Mouse (Mus musculus): ENCODE measurements around the gene Armc8.

Armc8 gene

DNA sequence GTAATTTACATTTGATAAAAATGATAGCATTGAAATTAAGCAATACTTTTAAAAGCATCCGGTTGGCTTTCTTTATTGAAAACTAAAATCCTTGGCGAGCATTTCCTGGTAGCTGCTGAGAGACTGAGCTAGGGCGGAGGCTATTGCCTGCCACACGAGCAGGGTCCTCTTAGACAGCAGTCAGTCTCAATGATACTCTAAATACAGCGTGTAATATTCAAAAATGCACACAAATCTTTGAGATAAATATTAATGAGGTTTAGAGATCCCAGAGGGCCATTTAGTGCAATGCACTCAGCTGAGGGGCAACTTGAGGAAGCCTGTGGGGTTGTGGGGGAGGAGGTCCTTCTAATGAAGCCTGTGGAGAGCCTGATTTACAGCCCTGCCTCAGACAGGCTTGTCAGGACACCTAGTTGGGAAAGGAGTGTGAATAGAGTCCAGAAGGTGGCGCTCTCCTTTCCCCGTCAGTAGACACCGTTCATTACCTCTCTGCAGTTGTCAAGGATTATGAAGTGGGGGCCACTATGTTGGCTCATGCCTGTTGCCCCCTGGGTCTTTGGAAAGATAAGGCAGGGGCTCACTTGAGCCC, 124.0 kb downstream of the Armc8 start:
- DNase-seq: no peak

DNA sequence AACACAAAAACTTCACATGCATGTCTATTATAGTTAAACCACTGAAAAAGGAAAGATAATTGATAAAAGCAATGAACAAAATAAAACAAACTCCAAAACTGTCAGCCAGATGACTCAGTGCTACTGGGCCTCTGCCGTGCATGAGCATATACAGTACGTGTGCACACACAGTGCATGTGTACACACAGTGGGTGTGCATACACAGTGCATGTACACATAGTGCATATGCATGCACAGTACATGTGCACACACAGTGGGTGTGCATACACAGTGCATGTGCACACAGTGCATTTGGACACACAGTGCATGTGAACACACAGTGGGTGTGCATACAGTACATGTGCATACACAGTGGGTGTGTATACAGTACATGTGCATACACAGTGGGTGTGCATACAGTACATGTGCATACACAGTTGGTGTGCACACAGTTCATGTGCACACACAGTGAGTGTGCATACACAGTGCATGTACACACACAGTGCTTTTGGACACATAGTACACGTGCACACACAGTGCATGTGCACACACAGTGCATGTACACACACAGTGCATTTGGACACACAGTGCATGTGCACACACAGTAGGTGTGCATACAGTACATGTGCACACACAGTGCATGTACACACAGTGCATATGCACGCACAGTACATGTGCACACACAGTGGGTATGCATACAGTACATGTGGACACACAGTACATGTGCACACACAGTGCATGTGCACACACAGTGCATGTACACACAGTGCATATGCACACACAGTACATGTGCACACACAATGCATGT, 126.9 kb downstream of the Armc8 start:
- no peak for DNase-seq

DNA sequence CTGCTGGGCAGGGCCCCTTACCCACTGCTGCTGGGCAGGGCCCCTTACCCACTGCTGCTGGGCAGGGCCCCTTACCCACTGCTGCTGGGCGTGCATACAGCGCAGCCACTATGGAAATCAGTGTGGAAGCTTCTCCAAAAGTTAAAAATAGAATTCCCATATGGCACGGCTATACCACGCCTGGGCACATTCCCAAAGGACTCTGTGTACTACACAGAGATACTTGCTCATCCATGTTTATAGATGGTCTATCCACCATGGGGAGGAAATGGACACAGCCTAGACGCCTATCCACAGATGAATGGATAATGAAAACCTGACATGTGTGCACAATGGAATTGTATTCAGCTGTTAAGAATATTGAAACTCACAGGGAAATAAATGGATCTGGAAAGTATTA, 127.8 kb downstream of the Armc8 start:
- no peak for DNase-seq

DNA sequence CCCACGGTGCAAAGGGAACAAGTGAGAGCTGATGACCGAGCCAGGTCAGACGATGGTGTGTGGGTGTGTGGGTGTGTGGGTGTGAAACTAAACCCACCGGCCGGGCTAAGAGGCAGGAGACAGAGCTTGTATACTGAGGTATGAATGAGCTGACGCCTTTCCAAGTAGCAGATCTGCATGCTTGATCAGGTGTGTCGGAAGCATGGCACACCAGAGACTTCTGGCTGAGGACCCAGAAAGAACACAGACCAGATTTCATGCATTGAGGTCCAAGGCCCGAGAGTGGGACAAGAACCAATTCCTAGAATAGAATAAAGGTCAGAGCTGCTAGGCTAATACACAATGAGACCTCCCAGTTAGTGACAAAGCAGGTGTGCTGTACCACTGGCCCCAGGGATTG, 129.6 kb downstream of the Armc8 start:
- DNase-seq: no peak

DNA sequence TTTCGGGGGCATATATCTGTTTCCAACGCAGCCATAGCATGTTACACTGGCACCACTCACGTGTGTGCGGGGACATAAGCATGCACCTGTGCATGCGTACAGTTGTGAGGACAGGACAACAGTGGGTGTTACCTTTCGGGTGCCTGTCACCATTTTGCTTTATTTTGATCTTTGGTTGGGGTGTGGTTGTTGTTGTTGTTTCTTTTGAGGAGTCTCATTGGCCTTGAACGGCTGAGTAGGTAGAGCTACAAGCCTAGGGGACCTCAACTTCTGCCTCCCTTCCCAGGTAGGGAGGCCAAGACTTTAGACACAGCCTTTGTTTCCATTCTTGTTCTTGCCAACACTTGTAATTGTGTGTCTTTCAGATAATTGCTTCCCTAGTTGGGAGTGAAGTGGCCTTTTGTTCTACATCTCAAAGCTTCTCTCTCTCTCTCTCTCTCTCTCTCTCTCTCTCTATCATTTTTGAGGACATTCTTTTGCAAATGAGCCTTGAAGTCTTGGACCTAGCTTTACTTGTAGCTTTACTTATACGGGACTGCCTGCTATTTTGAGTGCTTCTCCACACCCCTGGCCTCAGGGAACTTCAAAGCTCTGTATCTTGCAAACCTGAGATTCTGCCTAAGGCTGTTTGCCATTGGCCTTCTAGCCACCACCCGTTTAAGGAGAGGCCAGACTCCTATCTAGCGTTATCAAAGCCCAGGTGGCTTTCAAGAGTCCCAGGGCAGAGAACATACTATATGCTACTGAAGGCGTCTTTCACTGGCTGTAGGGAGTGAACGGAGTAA, 130.7 kb downstream of the Armc8 start:
- DNase-seq: no peak

DNA sequence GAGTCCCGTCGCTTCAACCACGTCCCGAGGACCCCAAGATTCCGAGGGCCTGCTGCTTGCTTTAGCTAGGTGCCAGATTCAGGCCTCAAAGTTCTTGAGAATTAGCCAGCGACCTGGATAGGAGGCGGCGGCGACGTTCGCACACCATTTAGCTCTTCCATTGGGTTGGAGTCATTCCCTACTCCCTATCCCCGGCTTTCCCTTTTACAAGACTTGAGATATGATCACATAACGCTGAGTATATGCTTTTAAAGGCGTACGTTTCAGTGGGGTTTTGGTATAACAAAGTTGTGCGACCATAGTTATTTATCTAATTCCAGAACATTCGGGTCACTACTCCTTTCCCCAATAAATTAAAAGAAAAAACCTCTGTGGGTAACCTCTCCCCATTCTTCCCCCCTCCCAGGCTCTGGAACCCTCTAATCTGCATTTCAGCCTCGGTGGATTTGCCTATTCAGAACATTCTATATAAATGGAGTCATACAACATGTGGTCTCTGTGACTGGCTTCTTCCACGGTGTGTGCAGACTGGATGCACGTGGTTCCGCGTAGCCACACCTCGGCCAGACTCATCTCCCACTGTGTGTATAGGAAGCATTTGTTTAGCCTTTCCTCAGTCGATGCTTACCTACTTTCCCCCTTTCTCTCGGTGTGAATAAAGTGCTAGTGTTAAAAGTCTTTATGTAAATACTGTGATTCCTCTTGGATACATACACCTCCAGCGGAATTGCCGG, 131.5 kb downstream of the Armc8 start, which contains the start of gene Mras:
Gene Mras (minus strand): TSS at position 351 of the 734 bp plus-strand sequence.
- no peak for DNase-seq

DNA sequence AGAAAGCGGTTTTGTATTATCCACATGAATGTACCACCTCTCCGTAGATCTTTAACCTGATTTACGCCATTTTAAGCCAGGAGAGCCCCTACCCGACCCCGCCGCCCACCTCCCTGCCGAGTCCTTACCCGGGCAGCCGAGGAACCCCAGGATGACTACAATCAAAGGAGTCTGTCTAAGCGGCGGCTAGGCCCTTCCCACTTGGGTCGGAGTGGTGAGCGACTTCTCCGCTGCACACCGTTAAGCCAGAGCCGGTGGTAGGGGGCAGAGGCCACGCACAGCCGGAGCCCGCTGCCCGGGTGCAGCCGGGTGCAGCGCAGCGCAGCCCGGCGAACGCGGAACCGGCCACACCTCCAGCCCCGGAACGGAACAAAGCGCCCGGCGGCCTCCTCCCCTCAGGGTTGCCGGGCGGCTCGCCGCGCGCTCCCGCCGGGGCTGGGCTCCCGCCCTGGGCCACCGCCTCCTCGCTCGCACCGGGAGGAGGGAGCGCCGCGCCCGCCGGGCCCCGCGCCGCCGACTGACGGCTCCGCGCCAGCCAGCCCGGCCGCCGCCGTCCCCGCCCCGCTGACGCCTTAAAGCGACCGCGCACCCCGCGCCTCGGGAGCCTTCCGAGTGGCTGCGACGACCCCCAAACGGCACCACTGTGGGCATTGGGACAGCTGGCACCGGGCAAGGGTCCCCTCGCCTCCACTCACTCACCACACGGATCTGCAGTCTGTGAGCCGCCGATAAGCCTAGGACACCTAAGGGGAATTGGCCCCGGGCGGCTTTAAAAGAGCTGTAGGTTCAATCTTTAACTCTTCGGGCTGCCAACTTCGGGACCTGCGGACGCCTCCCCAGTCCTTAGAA, 132.3 kb downstream of the Armc8 start:
- peak; percentile 62 for DNase-seq

DNA sequence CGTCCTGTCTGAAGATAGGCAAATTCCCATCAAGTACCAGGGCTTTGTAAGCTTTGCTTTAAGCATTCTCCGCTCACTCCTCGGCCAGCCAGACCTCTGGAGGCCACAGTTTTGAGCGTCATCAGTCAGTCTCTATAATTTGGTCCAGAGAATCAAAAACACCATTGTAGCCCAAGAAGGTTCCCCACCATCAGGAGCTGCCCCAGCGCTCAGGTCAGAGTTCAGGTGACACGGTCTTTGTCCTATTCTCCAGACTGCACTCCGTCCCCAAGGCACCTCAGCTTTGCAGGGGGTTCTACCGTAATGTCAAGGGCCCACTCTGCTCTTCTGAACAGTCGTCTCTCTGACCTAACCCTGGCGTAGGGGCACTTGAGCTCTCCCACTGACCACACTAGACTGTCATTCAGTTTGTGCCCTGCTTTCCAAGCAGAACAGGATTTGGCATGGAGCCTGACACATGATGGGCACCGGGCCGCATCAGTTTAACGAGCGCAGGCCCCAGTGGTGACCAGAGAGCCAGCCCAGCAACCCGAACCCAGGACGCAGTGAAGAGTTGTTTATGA, 133.0 kb downstream of the Armc8 start:
- no peak for DNase-seq

DNA sequence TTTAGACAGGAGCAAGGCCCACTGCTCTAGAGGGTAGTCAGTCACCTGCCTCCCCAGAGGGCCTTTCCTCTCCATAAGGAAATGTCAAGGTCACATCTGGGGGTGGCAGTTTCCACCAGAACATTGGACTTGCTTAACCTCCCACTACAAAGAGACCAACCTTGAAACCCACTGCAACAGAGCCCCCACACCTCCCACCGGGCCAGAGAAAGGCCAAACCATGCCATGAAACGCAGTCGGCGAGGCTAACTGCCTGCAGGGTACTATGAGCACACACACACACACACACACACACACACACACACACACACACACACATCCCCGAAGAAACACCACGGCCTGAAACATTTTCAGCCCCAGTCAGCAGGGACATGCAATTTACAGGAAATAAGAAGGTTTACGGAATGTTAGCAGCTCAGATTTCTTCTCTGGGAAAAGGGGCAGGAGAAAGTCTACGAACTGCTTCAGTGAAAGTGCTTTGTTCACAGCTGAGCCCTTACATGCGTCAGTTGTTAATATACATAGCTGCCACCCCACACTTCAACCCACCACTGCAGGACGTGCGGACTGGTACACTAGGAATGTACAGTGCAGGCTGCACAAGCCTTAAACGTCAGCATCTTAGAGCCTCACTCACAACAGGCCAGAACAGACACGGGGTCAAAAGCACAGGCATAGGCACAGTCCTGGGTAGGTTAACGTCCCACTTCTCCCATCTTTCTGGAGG, 133.6 kb downstream of the Armc8 start:
- no peak for DNase-seq

DNA sequence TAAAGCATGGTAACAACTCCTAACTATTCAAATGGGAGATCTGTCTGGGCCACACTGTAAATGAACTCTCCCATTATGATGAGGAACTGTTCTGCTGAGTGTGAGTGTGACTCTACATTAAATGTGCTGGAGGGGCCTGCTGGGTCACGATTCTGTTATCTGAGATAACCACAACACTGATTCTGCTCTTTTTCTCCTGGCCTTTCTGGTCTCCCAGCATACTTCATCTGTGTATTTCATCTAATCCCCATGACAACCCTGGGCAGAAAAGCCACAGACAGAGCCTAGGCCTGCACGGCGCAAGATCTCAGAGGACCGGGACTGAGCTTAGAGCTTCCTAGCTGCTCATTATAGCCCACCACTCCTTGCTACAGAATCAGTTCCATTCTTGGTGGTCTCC, 136.2 kb downstream of the Armc8 start:
- DNase-seq: peak; percentile 14

DNA sequence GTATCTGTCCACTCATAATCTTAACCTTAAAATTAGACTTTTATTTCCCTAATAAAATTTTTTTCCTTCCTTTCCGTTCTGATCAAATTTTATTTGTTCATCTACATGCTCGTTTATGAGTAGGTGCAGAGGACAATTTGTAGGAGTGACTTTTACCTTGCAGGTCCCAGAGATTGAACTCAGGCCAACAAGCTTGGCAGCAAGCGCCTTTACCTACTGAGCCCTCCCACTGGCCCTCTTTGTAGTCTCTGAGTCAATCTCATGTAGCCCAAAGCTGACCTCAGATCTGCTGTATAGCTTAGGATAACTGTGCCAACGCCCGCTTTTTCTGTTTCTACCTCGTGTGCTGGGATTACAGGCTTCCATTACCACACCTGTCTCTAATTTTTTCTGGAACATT, 136.7 kb downstream of the Armc8 start:
- no peak for DNase-seq

DNA sequence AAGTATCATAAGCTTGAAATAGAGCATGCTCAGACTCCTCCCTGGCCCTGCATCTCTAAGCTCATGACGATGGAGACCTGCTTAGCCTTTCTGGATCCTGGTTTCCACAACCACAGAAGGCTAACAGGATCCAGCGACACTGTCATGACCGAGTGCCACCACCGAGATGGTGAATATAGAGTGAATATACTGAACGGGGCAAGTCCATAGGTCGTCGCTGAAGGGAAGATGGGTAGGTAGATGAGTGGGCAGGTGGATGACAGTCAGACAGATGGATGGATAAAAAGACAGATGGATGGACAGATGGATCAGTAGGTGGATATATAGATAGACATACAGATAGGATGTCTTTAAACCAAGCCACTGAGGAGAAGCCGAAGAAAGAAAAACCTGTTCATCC, 137.4 kb downstream of the Armc8 start:
- DNase-seq: no peak

DNA sequence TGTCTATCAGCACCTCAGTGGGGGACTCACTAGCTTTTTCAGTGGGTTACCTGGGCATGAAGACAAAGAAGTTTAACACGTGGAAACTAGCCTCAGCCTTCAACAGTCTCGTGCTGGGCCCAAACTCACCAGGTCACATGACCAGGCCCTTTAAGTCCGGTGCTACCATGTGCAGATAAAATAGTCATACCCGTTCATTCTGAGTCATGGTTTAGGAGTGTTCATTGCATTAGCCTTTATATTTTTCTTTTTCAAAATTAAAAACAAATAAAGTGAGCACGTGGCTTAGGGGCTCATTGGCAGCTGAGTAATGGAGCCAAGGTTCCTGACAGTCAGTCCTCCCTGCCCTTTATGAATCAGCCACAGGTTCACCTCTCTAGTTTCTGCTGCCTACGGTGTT, 137.9 kb downstream of the Armc8 start:
- DNase-seq: no peak

DNA sequence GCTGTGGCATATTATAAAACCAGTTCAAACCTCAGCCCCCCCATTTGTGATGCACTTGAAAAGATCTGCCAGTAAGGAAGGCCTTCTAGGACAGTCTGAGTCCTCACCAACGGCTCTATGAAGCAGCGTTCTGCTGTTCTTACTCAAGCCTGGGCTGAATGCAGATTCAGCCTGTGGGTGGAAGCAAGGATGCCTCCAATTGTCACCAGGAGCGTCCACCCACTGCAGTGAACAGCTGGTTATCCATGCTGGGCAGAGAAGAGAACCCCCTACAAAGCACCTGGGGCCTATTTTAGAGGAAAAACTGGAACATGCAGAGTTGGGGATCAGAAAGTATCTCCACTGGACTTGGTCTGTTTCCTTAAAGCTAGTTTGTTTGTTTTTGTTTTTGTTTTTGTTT, 138.9 kb downstream of the Armc8 start:
- DNase-seq: no peak

DNA sequence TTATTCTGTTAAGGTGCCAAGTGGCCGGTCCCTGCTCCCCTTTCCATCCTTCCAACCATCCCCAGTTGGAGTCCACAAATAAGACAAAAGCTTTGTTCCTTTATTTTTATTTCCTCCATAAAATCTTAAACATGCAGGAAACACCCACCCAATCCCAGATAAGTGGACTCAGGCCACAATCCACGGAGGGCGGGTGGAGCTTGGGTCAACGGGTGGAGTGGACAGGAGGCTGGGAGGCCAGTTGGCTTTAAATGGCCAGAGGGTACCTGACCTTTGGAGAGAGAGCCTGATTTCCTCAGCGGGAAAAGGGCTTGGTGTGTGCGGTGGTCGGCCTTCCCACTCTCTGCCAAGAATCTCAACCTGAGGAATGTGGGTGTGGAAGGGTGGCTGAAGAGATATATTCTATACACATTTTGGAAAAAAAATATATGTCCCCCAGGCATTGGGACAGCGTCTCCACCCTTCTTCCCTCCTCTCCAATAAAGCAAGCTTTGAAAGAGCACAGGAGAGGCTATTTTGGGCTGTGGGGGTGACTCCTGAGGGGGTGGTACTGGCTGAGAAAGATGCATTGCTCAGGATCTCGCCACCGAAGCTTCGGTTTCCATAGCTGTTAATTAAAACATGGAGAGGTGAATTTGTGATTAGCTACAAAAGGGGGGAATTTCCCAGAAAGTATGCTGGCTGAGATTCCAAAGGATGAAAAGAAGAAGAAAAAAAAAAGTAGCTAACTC, 139.9 kb downstream of the Armc8 start:
- DNase-seq: no peak

Data from liver (tissue).